Mouse (Mus musculus): Measurements from ENCODE around the gene Thop1. TPM values are rescaled to one million over a fixed set of nuclear protein-coding genes. Genes with fewer than 3 reads are reported as not detected.
A peak's percentile ranks its signal among the peaks of the same experiment; 100 is the strongest.
"Not testable (repeated sequence)": the region's sequence is repeated elsewhere in the genome, so short reads cannot be mapped to it uniquely, and the experiment has no call there.

Thop1 gene
- polyA plus RNA-seq, 1 experiment from 2014 or later = 76.1 TPM

GRCm38 (mm10) chr10:81050645-81051044 lies 19.2 kb upstream of the Thop1 start:
- 85% methylated on average over 4 of the region's 4 CpGs for WGBS

DNA sequence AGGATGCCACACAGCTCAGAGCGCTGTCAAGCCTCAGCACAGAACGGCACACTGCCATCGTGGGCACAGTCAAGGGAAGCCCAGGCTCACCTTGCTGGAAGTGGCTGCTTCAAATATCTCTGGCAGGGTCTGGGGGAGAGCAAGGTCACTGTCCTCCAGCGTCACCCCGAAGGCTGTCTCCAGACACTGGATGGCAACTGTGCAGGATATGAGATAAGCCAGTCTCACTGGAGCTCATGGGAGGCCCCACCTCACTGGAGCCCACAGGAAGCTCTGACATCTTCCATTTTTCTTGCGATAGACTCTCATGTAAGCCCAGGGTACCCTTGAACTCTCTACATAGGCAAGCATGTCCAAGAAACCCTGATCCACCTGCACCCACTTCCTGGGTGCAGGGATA lies 18.7 kb upstream of the Thop1 start:
- no peak for DNase-seq (ENCODE audit: low spot score)

More at GRCm38 (mm10) chr10:81050645-81051044, 19.2 kb upstream of the Thop1 start:
- H3K4me2 ChIP-seq (ENCODE audit: low read depth, low read length, severe bottlenecking) = no peak overlapping the region
- ATAC-seq (replicated peaks; ENCODE audit: low FRiP score) (no peak), DNase-seq (ENCODE audit: low spot score) (no peak)
- H3K36me3 ChIP-seq (ENCODE audit: control insufficient read depth, insufficient read depth, low read length) = peaks cover 33% of the 10 kb centered on the region
- no peaks in the 10 kb centered on the region for H3K27me3 ChIP-seq (ENCODE audit: control insufficient read depth, insufficient read depth, low read length)
- no peak overlapping the region for H3K27ac ChIP-seq (ENCODE audit: low read depth, low read length)
- no peaks in the 10 kb centered on the region for H3K9me3 ChIP-seq (ENCODE audit: control insufficient read depth, low read length)
- H3K9ac ChIP-seq (ENCODE audit: low read length) = no peak overlapping the region
- H3K4me1 ChIP-seq (replicated peaks; ENCODE audit: control insufficient read depth, insufficient read depth, low read length) = no peaks in the 10 kb centered on the region
- H3K4me3 ChIP-seq (ENCODE audit: low read depth, low read length) = no peak overlapping the region

GRCm38 (mm10) chr10:81052577-81052976 lies 17.3 kb upstream of the Thop1 start:
- H3K36me3 ChIP-seq (ENCODE audit: control insufficient read depth, insufficient read depth, low read length) = peaks cover 27% of the 10 kb centered on the region
- no peak overlapping the region for H3K4me3 ChIP-seq (ENCODE audit: low read depth, low read length)
- no peak overlapping the region for H3K9ac ChIP-seq (ENCODE audit: low read length)
- H3K27me3 ChIP-seq (ENCODE audit: control insufficient read depth, insufficient read depth, low read length) = no peaks in the 10 kb centered on the region
- H3K4me1 ChIP-seq (replicated peaks; ENCODE audit: control insufficient read depth, insufficient read depth, low read length) = no peaks in the 10 kb centered on the region
- no peaks in the 10 kb centered on the region for H3K9me3 ChIP-seq (ENCODE audit: control insufficient read depth, low read length)
- 92% methylated on average over 5 of the region's 5 CpGs for WGBS
- H3K4me2 ChIP-seq (ENCODE audit: low read depth, low read length, severe bottlenecking) = no peak overlapping the region
- DNase-seq (ENCODE audit: low spot score) (no peak), ATAC-seq (replicated peaks; ENCODE audit: low FRiP score) (no peak)
- no peak overlapping the region for H3K27ac ChIP-seq (ENCODE audit: low read depth, low read length)

More for the DNA sequence above, 18.7 kb upstream of the Thop1 start:
- no peak overlapping the region for H3K27ac ChIP-seq (ENCODE audit: low read depth, low read length)
- H3K9me3 ChIP-seq (ENCODE audit: control insufficient read depth, low read length) = no peaks in the 10 kb centered on the region
- no peak for ATAC-seq (replicated peaks; ENCODE audit: low FRiP score)
- no peak overlapping the region for H3K9ac ChIP-seq (ENCODE audit: low read length)
- WGBS = 93% methylated on average over 6 of the region's 6 CpGs
- no peak overlapping the region for H3K4me3 ChIP-seq (ENCODE audit: low read depth, low read length)
- H3K27me3 ChIP-seq (ENCODE audit: control insufficient read depth, insufficient read depth, low read length) = no peaks in the 10 kb centered on the region
- peaks cover 31% of the 10 kb centered on the region for H3K36me3 ChIP-seq (ENCODE audit: control insufficient read depth, insufficient read depth, low read length)
- H3K4me1 ChIP-seq (replicated peaks; ENCODE audit: control insufficient read depth, insufficient read depth, low read length) = no peaks in the 10 kb centered on the region
- no peak overlapping the region for H3K4me2 ChIP-seq (ENCODE audit: low read depth, low read length, severe bottlenecking)

GRCm38 (mm10) chr10:81055169-81055568 lies 14.7 kb upstream of the Thop1 start:
- Histone ChIP-seq H3K4me2 (ENCODE audit: low read depth, low read length, severe bottlenecking) (no peak overlapping the region), H3K4me3 (ENCODE audit: low read depth, low read length) (no peak overlapping the region), H3K27ac (ENCODE audit: low read depth, low read length) (no peak overlapping the region), H3K36me3 (ENCODE audit: control insufficient read depth, insufficient read depth, low read length) (peaks cover 8% of the 10 kb centered on the region; the same call in 1 of the 2 replicates), H3K9ac (ENCODE audit: low read length) (no peak overlapping the region), H3K9me3 (ENCODE audit: control insufficient read depth, low read length) (no peaks in the 10 kb centered on the region), H3K4me1 (replicated peaks; ENCODE audit: control insufficient read depth, insufficient read depth, low read length) (peaks cover 8% of the 10 kb centered on the region), H3K27me3 (ENCODE audit: control insufficient read depth, insufficient read depth, low read length) (no peaks in the 10 kb centered on the region)
- WGBS = 87% methylated on average over 6 of the region's 6 CpGs
- no peak for DNase-seq (ENCODE audit: low spot score)
- no peak for ATAC-seq (replicated peaks; ENCODE audit: low FRiP score)

- not testable (repeated sequence) for H3K4me1 ChIP-seq (replicated peaks; ENCODE audit: control insufficient read depth, insufficient read depth, low read length); H3K4me2 ChIP-seq (ENCODE audit: low read depth, low read length, severe bottlenecking); H3K9me3 ChIP-seq (ENCODE audit: control insufficient read depth, low read length); H3K36me3 ChIP-seq (ENCODE audit: control insufficient read depth, insufficient read depth, low read length); H3K4me3 ChIP-seq (ENCODE audit: low read depth, low read length); DNase-seq (ENCODE audit: low spot score); H3K27me3 ChIP-seq (ENCODE audit: control insufficient read depth, insufficient read depth, low read length); ATAC-seq (replicated peaks; ENCODE audit: low FRiP score); H3K9ac ChIP-seq (ENCODE audit: low read length); H3K27ac ChIP-seq (ENCODE audit: low read depth, low read length)
- WGBS = 85% methylated on average over 10 of the region's 11 CpGs
These were observed 14.0 kb upstream of the Thop1 start for GRCm38 (mm10) chr10:81055802-81056340.

GRCm38 (mm10) chr10:81057406-81058130 lies 12.3 kb upstream of the Thop1 start:
- ATAC-seq (replicated peaks; ENCODE audit: low FRiP score) (no peak), DNase-seq (ENCODE audit: low spot score) (no peak)
- no peaks in the 10 kb centered on the region for H3K9me3 ChIP-seq (ENCODE audit: control insufficient read depth, low read length)
- H3K27me3 ChIP-seq (ENCODE audit: control insufficient read depth, insufficient read depth, low read length) = no peaks in the 10 kb centered on the region
- H3K27ac ChIP-seq (ENCODE audit: low read depth, low read length) = no peak overlapping the region
- H3K4me2 ChIP-seq (ENCODE audit: low read depth, low read length, severe bottlenecking) = no peak overlapping the region
- no peaks in the 10 kb centered on the region for H3K36me3 ChIP-seq (ENCODE audit: control insufficient read depth, insufficient read depth, low read length)
- peaks cover 8% of the 10 kb centered on the region for H3K4me1 ChIP-seq (replicated peaks; ENCODE audit: control insufficient read depth, insufficient read depth, low read length)
- H3K4me3 ChIP-seq (ENCODE audit: low read depth, low read length) = no peak overlapping the region
- H3K9ac ChIP-seq (ENCODE audit: low read length) = no peak overlapping the region
- WGBS = 94% methylated on average over 23 of the region's 23 CpGs

GRCm38 (mm10) chr10:81058896-81059295 lies 10.9 kb upstream of the Thop1 start:
- ATAC-seq (replicated peaks; ENCODE audit: low FRiP score) = no peak
- peak overlapping the region; percentile 83 for H3K4me3 ChIP-seq (ENCODE audit: low read depth, low read length)
- H3K9me3 ChIP-seq (ENCODE audit: control insufficient read depth, low read length) = no peaks in the 10 kb centered on the region
- peaks cover 8% of the 10 kb centered on the region for H3K4me1 ChIP-seq (replicated peaks; ENCODE audit: control insufficient read depth, insufficient read depth, low read length)
- 91% methylated on average over 6 of the region's 6 CpGs for WGBS
- H3K9ac ChIP-seq (ENCODE audit: low read length) = no peak overlapping the region; the same call in 1 of the 2 replicates
- no peak for DNase-seq (ENCODE audit: low spot score)
- H3K4me2 ChIP-seq (ENCODE audit: low read depth, low read length, severe bottlenecking) = peak overlapping the region; percentile 77
- no peaks in the 10 kb centered on the region for H3K27me3 ChIP-seq (ENCODE audit: control insufficient read depth, insufficient read depth, low read length)
- H3K36me3 ChIP-seq (ENCODE audit: control insufficient read depth, insufficient read depth, low read length) = no peaks in the 10 kb centered on the region
- no peak overlapping the region for H3K27ac ChIP-seq (ENCODE audit: low read depth, low read length)

DNA sequence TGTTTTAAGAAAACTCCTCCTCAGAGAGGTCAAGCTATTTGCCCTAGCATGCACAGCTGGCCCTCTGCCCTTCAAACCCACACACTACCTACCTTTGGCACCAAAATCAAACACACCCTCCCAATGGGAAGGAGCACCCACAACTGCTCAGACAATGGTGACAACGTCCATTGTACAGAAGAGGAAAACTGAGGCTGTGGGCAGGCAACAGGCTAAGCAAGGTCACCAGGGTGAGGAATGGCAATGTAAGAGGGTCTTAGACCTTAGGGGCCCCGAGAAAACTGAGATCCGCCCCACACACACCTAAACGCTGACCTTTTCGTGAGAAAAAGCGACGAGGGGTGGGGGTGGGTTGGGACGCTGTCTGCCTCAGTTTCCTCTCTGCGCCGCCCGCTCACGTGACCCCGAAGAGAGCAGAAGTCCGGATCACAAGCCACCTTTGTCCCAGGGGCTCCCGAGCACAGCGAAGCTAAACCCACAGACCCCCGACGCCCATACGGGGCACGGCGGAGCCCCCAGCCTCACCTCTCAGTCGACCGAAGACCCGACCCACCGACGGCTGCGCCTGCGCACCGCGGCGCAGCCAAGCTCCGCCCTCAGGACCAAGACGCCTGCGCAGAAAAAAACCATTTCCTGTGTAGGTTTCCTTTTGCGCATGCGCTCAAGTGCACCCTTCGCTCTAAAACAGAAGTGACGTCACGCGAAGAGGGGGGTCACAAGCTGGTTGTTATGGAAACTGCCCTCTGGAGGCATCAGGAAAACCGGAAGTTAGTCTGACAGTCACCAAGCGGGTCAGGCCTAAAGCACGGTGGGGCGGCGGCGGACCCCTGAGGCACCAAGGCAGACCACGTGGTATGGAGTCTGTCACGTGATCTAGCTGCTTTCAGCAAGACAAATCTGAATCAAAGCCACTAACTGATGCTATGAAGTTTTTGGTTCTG lies 10.0 kb upstream of the Thop1 start, which contains the start of gene Sgta:
Gene Sgta (minus strand): TSS at position 579 of the 941 bp plus-strand sequence.
- WGBS = under 1% methylated on average over 48 of the region's 48 CpGs
- H3K9me3 ChIP-seq (ENCODE audit: control insufficient read depth, low read length) = no peaks in the 10 kb centered on the region
- no peaks in the 10 kb centered on the region for H3K27me3 ChIP-seq (ENCODE audit: control insufficient read depth, insufficient read depth, low read length)
- DNase-seq (ENCODE audit: low spot score) (peak; percentile 98), ATAC-seq (replicated peaks; ENCODE audit: low FRiP score) (peak; percentile 96)
- 0 out of 2 replicates have a peak within 1 kb of the TSS, but pooled peaks have one; percentile 50 for H3K27ac ChIP-seq (ENCODE audit: low read depth, low read length)
- peak within 1 kb of the TSS; percentile 83 for H3K4me3 ChIP-seq (ENCODE audit: low read depth, low read length)
- peak within 1 kb of the TSS; percentile 75 for H3K9ac ChIP-seq (ENCODE audit: low read length)
- H3K4me2 ChIP-seq (ENCODE audit: low read depth, low read length, severe bottlenecking) = peak within 1 kb of the TSS; percentile 77
- no peaks in the 10 kb centered on the region for H3K36me3 ChIP-seq (ENCODE audit: control insufficient read depth, insufficient read depth, low read length)
- peaks cover 8% of the 10 kb centered on the region for H3K4me1 ChIP-seq (replicated peaks; ENCODE audit: control insufficient read depth, insufficient read depth, low read length)

All from forebrain, embryonic 11.5 days (tissue).